Mouse (Mus musculus): ENCODE measurements at regions not wholly inside any gene's neighbourhood (a gene's known extent, or its start where the extent isn't known, plus 50 kb on each side); places are given as distances from the start of the nearest gene placed in this dataset.

DNA sequence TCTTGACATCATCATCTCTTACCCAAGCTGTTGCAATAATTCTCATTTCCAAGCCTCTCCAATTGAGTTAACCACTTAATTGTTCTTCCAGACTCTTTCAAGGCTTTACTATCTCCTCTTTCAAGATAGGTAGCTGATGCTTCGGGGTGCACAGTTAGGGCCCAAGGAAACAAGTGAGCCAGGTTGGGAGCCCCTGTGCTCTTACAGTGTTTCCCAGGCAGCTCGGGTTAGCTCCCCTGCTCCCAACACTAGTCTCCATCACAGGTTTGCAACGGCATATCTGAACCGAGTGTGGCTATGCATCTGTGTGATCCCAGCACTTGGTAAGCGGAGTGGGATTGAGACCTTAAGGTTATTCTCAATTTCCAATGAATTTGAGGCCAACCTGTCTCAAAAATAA is 68.6 kb upstream of the Usp24 start:
- no peak for TF ChIP-seq CTCF (IDR thresholded peaks at IDR 0.05)
- TF ChIP-seq EP300 (IDR thresholded peaks at IDR 0.05; ENCODE audit: insufficient read depth, low read depth, low read length), result no peak
